Mouse (Mus musculus) layer of hippocampus, adult 9-10 months (tissue): ENCODE data around the gene Ankrd63.

Source experiments
- DNase-seq: peaks from one replicate; pipeline ENCODE4 v3.0.0; 2022; ENCODE audit warnings: low spot score

The Ankrd63 gene

GRCm38 (mm10) chr2:118689875-118690274 lies 13.9 kb downstream of the Ankrd63 start:
- no peak for DNase-seq

GRCm38 (mm10) chr2:118687791-118688190 lies 16.0 kb downstream of the Ankrd63 start:
- DNase-seq: no peak

- DNase-seq: no peak
Observed at GRCm38 (mm10) chr2:118686693-118687092, 17.1 kb downstream of the Ankrd63 start.

DNA sequence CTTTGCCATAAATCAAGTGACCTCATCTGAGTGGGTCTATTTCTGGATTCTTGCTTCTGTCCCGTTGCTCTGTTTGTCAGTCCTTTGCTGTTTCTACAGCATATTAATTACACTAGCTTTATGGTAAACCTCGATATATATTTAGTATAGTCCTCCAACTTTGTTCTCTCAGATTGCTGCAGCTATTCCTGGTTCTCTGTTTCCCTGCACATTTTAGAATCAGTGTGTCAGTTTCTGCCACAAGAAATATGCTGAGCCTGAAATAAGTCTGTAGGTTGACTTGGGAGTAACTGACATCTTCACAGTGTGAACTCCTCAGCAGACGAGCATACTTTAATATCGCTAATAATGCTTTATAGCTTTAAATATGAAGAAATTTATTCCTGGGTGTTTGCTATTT lies 18.7 kb downstream of the Ankrd63 start:
- no peak for DNase-seq

DNA sequence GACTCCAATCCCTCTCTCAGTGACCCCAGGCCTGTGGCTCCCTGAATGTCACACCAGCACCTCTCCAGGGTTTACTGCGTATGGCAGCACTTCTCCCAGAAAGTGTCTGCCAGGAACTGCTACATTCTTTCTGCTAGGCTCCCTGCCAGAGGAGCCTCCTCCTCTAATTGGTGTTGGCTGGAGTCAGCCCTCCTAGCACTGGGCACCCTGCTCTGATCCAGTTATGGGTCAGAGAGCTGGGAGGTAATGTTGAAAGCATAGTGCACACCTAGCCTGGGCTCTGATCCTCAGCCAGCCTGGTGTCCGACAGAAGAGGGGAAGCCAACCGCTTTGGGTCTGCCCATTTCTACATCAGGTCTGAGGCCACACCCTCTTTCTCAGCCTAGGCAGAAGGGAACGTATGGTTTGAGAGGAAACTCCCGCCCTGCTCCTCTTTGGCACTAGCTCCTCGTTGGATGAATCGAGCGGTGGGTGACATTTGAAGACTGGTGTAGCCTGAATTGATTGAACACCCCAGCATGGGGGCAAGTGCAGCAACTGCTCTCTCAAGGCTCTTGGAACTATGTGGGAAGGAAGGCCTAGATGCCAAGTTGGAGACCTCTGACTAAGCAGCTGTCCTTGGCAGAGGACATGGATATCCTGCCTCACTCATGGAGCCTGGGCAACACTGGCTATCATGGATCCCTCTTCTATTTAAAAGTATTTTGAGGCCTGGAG lies 21.1 kb downstream of the Ankrd63 start:
- DNase-seq: no peak

DNA sequence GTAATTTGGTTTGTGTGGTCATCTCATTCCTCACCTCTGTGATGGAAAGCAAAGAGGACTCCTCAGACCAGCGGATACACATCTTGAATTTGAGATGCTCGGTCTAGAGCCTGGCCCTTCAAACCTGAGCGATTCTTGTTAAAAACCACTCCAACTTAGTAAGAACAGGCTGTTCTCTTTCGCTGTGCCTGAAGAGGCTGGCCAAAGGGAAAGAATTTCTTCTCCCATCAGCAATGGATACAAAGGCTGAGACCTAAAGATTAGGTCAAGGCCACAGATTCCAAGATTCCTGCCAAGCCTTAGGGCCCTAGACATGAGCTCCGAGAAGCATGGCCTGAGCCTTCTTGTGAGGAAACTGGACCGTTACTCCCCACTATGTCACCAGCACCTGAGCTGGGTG lies 22.8 kb downstream of the Ankrd63 start:
- no peak for DNase-seq

GRCm38 (mm10) chr2:118679577-118679976 lies 24.2 kb downstream of the Ankrd63 start:
- no peak for DNase-seq

DNA sequence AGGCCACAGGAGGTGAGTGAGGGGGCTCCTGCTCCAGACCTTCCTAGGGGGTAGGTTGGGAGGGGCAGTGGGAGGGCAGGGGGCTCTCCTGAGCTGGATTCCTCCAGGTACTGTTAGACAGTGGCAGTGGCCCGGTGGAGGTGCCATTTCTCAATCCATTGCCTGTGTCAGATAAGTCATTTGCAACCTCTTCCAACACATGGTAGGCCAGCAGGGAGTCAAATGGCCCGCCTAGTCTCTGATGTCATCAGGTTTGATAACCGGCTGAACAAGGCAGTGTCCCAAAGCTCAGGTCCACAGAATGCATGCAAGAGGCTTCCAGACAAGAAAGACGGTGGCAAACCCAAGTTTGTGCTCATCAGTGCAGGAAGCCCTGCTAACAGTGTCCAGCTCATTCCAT lies 25.9 kb downstream of the Ankrd63 start:
- DNase-seq: no peak

DNA sequence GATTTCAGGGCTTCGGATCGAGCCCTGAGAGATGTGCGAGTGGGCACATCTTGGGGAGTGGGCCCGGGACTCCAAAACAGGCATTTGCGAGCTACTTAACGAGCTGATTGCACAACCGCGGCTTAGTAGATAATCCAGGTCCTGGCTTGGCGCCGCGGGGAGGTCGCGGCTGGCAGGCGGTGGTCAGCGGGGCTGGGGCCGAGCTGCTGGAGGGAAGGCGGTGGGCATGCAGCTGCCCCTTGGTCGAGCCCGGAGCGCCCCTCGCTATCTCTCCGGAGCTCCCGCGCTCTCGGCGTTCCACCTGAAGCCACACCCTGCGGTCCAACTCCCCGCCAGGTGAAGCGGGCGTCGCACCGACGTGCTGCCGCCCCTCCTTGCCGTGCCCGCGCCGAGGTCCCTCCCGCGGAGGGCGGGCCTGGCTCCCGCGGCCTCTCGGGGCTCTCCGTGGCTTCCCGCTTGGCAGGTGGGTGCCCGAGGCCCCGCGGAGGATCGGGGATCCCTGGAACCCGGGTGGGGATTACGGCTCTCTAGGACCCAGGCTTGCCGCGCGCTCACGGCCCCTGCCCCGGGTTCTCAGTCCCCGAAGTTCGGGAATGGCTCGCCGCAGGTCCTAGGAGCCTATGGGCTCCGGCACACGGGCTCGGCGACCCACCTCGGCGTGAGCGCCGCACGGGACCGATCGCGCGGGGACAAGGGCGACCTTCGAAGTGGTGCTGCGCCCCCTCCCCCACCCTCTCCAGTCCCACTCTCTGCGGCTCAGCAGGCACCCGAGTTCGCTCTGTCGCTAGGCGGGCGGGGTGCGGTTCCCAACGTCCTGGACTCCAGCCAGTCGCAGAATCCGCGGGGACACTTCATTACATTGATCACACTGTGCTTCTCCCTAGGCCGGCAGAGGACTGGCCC lies 26.7 kb downstream of the Ankrd63 start:
- DNase-seq: no peak

GRCm38 (mm10) chr2:118674500-118674899 lies 29.3 kb downstream of the Ankrd63 start:
- DNase-seq: no peak

DNA sequence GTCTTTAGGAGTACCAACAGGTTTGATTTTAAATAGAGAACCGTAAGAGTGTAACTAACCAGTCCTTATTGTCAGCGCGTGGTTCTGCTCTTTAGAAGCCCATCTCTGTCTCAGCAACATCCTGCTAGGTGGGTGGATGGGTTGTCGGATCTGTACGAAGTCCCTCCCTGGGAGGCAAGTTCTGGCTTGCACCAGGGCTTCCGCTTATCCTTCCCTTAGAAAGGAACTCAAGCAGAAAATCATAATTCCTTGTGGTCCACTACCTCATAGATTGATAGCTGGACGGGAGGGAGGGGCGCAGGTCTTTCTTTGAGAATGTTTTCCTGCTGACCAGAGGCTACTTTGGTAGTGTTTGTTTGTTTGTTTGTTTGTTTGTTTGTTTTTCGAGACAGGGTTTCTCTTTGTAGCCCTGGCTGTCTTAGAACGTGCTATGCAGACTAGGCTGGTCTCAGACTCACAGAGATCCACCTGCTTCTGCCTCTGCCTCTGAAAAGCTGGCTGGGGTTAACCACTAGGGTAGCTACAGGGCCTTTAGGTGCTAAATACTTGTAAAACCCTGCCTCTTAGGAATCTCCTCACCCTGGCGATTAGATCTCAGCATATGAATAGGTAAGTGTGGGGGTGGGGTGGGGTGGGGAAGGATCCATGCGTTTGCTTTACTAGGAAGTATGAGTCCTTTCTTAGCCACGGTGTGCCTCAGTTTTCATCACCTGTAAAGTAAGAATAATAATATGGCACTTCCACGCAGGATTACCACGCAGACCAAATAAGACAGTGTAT lies 29.9 kb downstream of the Ankrd63 start:
- DNase-seq: no peak

GRCm38 (mm10) chr2:118671728-118672127 lies 32.0 kb downstream of the Ankrd63 start:
- DNase-seq: no peak

GRCm38 (mm10) chr2:118669785-118670184 lies 34.0 kb downstream of the Ankrd63 start:
- no peak for DNase-seq

DNA sequence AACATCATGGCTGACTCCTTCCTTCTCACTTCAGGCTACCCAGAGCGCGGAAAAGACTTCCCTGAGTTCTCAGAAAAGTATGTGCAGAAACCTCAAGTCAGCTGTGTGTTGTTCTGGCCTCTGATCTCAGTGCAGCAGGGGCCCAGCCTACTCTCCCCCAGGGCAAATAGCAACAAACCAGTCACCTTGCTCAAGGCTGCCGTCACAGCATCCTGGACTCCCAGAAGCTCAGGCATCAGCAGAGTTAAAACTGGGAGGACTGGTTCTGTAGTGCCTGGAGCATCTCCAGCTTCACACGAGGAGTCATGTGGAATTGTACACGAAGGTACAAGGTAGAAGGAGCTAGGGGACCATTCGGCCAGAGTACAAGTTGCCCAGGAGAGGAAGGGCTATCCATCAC lies 34.5 kb downstream of the Ankrd63 start:
- no peak for DNase-seq

- no peak for DNase-seq
Observed at GRCm38 (mm10) chr2:118667181-118667580, 36.6 kb downstream of the Ankrd63 start.

DNA sequence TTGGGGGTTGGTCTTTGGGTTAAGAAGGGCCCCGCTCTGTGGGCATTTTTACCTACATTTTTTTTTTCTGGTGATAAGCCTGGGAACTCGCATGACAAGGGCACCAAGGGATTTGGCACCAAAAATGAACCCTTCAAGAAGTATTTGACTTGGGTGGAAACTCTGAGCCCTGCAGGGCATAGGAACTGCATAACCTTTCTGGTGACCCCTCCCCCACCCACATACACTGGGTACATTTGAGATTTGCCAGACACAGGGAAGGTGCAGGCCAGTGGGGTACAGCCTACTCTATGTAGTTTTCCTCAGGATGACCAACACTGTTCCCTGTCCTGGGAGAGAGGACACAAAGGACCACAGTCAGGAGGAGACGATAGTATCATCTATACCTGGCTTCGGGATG lies 38.1 kb downstream of the Ankrd63 start:
- no peak for DNase-seq

DNA sequence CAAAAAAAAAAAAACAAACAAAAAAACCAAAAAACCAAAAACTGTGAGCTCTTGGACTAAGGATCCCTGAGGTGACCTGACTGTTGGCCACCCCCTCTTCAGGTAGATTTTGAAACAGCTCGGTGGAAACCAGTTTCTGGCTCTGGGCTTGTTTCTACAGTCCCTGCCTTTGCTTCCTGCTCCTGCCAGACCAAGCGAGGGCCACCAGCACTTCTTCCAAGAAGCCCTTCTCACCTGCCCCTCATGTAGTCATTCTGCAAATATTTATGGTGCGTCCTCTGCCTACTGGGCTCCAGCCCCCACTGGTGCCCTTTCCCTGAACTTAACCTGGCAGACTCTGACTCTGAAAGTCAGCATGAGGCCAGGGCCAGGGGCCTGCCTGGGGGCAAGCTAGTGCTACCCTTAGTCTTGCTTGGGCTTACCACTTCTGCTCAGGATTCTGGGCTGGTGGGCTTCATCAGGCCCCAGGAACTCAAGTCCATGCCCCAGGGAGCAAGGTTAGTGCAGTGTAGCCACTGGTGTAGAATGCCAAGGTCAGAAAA lies 38.7 kb downstream of the Ankrd63 start:
- no peak for DNase-seq

- no peak for DNase-seq
Observed at GRCm38 (mm10) chr2:118663804-118664766, 39.7 kb downstream of the Ankrd63 start.

DNA sequence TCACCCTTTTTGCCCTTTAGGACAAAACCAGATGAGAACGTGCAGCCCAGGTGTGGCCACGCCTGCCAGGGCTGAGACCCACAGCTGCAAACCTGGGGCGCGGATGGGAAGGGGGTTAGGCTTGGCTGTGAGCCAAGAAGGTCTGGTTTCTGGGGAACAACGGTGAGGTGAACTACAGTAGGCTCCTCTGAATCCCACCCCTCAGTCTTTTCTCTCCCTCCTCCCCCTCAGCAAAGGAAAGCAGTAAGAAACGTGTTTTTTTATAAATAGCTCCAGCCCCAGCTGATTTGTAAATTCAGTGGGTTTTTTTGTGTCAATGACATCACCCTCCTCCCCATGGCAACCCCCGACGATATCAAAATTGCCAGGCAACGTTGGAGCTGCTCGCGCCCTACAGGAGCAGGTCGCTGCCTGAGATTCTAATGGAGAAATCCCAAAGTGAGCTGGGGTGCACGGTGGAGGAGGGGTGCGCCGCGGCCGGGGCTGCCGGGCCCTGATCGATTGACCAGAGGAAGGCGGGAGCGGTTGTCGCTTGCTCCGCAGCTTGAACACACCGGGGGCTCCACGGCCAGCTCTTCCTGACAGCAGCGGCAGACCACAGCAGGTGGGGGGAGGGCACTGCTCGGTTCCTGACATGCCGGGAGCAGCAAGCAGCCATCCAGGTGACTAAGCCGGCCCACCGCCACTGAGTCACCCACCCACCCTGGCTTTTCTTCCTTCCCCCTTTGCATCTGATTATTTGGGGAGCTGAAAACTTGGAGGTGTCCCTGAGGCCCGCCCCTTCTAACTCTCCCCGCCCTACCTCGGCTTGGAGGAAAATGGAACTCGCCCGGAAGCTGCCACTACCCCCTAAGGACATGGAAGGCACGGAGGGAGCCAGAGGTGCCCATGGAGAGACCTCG lies 40.6 kb downstream of the Ankrd63 start, which contains the start of gene Pak6:
TSS of gene Pak6 (plus strand) at position 402 of the 902 bp plus-strand sequence.
- peak; percentile 26 for DNase-seq

- no peak for DNase-seq
Observed at GRCm38 (mm10) chr2:118661891-118662290, 41.9 kb downstream of the Ankrd63 start.
